Mouse (Mus musculus) erythroblast, embryonic 14.5 days (primary cell): ENCODE measurements around the gene Klhdc4.

Experiments
- GATA1 ChIP-seq: IDR thresholded peaks from 2 replicates; pipeline ENCODE4 v1.6.1; 2012; ENCODE audit warnings: low read length, inconsistent platforms, mixed read lengths
- TAL1 ChIP-seq: IDR thresholded peaks from 3 replicates; pipeline ENCODE4 v1.6.1; 2012; ENCODE audit warnings: low read length, inconsistent platforms, mixed read lengths

GRCm38 (mm10) chr8:121770845-121771752 is 58.3 kb downstream of the Klhdc4 start:
- no peak for TF ChIP-seq TAL1
- TF ChIP-seq GATA1, result no peak
